Mouse (Mus musculus) liver, embryonic 18 days (tissue): ENCODE data around the gene Olfr403. TPM values are rescaled to one million over a fixed set of nuclear protein-coding genes. Genes with fewer than 3 reads are reported as not detected.

Experiments
- polyA plus RNA-seq: library from polyadenylated mRNA; depleted of rRNA; stranded (reverse); fragments of >200 nt; gene quantifications from 2 replicates; pipeline ENCODE4 v1.2.3, GENCODE M21; 2012; rRNA removed

The Olfr403 gene
- polyA plus RNA-seq, result not detected in 2 replicates

DNA sequence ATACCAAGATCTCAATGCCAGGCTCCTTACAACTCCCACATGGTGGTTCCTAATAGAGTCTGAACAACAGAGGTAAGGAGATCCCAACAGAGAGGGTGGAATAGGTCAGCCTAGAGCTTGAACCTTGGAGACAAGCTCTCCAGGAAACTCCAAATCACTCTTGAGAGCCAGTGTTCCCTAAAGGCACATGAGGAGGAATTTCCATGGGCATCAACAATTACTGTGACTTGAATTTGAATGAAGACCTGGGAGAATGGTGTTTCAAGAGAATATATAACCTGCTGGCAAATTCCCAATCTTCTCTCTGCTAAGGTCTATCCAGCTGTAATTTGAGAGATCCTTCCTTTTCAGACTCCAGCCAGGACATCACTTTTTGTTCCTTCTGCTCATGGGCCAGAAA is at the start of gene Olfr403:
Gene Olfr403 (plus strand): TSS at position 301 of the 400 bp plus-strand sequence.

DNA sequence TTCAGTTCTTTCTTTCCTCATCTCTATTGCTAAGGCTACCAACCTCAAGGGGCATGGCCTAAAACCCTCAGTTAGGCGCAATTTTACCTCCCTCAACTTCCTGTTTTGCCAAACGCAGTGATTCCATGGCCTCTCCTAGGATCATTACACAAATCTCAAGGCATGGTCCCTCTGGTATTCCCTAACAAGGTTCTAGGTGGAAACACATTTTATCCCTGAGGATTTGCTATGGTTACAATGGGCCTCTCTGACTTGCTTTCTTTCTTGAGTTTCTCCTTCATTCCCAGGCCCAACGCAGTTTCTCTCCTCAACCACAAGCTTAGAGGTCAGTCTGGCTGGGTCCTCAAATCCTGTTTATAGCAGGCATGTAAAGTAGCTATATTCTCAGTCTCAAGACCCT is 32.8 kb upstream of the Olfr403 start, which contains the start of gene Olfr402:
Gene Olfr402 (plus strand): TSS at position 301 of the 400 bp plus-strand sequence.

DNA sequence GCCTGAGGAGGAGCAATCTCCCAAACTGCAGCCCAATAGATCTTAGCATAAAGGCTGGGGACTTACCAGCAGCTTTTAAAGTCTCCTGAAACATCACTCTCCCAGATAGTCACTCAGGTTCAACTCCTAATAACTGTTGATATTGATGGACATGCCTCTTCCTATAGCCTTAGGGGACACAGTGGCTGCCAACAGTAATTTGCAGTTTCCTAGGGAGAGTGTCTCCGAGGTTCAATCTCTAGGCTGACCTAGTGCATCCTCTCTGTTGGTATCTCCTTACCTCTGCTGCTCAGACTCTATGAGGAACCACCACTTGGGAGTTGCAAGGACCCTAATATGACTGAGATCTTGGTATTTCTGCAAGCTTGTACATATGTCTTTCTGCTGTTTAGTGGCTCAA is 25.2 kb downstream of the Olfr403 start, which contains the start of gene Olfr43:
Gene Olfr43 (minus strand): TSS at position 101 of the 400 bp plus-strand sequence.

Other genes starting within 250 kb of the Olfr403 start
- not detected in 2 replicates for gene Olfr23, start 249.6 kb upstream of the Olfr403 start, polyA plus RNA-seq
- not detected in 2 replicates for gene Olfr397, start 225.4 kb upstream of the Olfr403 start, polyA plus RNA-seq
- gene Olfr398, start 195.8 kb upstream of the Olfr403 start, polyA plus RNA-seq, result not detected in 2 replicates
- not detected in 2 replicates for gene Olfr139, start 129.7 kb upstream of the Olfr403 start, polyA plus RNA-seq
- not detected in 2 replicates for gene Olfr399, start 129.6 kb upstream of the Olfr403 start, polyA plus RNA-seq
- not detected in 2 replicates for gene Zfp616, start 116.3 kb upstream of the Olfr403 start, polyA plus RNA-seq
- gene Olfr401, start 72.5 kb upstream of the Olfr403 start, polyA plus RNA-seq, result not detected in 2 replicates
- gene Olfr402, start 32.7 kb upstream of the Olfr403 start, polyA plus RNA-seq, result not detected in 2 replicates
- not detected in 2 replicates for gene Olfr43, start 25.1 kb downstream of the Olfr403 start, polyA plus RNA-seq
- not detected in 2 replicates for gene Olfr406, start 73.6 kb downstream of the Olfr403 start, polyA plus RNA-seq
- not detected in 2 replicates for gene Olfr59, start 97.5 kb downstream of the Olfr403 start, polyA plus RNA-seq
- not detected in 2 replicates for gene Olfr410, start 151.8 kb downstream of the Olfr403 start, polyA plus RNA-seq
- not detected in 2 replicates for gene Olfr411, start 166.4 kb downstream of the Olfr403 start, polyA plus RNA-seq
- not detected in 2 replicates for gene Olfr412, start 175.8 kb downstream of the Olfr403 start, polyA plus RNA-seq